Mouse (Mus musculus) layer of hippocampus, adult 9-10 months (tissue): ENCODE results near the gene Mfap1a.
"Not testable (repeated sequence)": the region's sequence is repeated elsewhere in the genome, so short reads cannot be mapped to it uniquely, and the experiment has no call there.

ENCODE experiments used
- DNase-seq: peaks from one replicate; pipeline ENCODE4 v3.0.0; 2022; ENCODE audit warnings: low spot score

Mfap1a gene

DNA sequence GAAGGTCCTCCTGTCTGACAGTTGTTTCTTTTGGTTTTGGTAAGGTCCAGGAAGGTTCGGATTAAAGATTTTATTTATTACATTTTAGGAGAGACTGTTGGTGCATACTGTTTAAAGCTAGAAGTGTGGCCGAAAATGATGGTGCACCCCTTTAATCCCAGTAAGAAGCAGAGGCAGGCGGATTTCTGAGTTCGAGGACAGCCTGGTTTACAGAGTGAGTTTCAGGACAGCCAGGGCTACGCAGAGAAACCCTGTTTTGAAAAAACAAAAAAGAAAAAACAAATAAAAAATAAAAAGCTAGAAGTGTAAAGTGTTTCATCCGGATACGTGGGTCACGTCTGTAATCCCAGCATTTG, 32.3 kb downstream of the Mfap1a start:
- no peak for DNase-seq

GRCm38 (mm10) chr2:121473301-121474179, 32.9 kb downstream of the Mfap1a start, which contains the start of gene Mfap1b:
Gene Mfap1b, minus strand, starts transcription at chr2:121474067.
- DNase-seq = peak; percentile 73

- DNase-seq = not testable (repeated sequence)
Measured at GRCm38 (mm10) chr2:121472783-121473182, 33.7 kb downstream of the Mfap1a start.

DNA sequence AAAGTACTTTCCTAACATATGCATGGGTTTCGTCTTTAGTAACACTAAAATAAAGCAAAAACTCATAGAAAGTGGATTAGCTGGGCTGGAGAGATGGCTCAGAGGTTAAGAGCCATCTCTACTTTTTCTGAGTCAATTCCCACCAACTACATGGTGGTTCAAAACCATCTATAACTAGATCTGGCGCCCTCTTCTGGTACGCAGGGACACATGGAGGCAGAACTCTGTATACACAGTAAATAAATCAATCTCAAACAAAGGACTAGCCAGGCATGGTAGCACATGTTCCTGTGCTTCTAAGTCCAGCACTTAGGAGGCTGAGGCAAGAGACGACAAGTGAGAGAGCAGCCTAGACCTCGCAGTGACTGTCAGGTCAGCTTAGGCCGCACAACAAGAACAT, 37.5 kb downstream of the Mfap1a start:
- DNase-seq = not testable (repeated sequence)

DNA sequence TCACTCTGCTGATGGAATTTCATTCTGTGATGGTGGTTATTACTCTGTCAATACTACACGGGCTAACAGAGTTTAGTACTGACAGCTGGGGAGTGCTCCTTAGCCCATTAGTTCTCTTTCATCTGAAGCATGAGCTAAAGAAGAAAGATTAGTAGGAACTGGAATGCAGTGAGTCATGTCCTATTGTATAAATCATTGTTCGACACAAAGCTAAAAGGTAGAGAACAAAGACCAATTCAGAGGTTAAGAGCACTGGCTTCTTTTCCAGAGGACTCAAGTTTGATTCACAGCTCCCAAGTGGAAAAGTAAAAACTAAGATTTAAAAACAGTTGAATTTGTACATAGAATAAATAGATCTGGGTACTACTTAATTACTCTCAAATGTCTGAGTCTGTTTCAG, 46.4 kb downstream of the Mfap1a start:
- DNase-seq = no peak

- DNase-seq = peak; percentile 57
Measured at GRCm38 (mm10) chr2:121456692-121457642, 49.5 kb downstream of the Mfap1a start, which contains the start of gene Serinc4. Gene Serinc4, minus strand, starts transcription at chr2:121456781.

GRCm38 (mm10) chr2:121455534-121455933, 50.9 kb downstream of the Mfap1a start:
- DNase-seq = no peak

- DNase-seq = no peak
Measured at GRCm38 (mm10) chr2:121453917-121454316, 52.5 kb downstream of the Mfap1a start.

- no peak for DNase-seq
Measured at GRCm38 (mm10) chr2:121452990-121453389, 53.5 kb downstream of the Mfap1a start, which contains the start of gene Hypk. Gene Hypk, plus strand, starts transcription at chr2:121453290.

DNA sequence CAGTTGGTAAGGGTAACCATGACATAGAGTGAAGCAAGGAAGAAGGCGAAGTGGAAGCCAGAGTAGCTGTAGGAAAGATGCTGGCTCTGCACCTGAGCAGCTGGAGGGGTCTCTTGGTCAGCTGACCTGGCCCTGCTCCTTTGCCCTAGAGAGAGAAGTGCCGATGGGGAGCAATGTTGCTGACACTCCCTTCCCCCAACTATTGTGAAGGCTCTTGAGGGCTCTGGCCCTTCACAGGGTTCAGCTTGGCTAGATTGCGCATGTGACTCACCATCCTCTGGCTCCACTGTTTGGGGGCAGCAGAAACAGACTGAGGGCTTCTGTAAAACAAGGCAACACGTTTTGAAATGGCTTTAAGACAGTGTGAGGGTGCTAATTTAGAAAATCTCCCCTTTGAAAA, 54.1 kb downstream of the Mfap1a start:
- no peak for DNase-seq

GRCm38 (mm10) chr2:121450093-121450492, 56.4 kb downstream of the Mfap1a start:
- DNase-seq = no peak

DNA sequence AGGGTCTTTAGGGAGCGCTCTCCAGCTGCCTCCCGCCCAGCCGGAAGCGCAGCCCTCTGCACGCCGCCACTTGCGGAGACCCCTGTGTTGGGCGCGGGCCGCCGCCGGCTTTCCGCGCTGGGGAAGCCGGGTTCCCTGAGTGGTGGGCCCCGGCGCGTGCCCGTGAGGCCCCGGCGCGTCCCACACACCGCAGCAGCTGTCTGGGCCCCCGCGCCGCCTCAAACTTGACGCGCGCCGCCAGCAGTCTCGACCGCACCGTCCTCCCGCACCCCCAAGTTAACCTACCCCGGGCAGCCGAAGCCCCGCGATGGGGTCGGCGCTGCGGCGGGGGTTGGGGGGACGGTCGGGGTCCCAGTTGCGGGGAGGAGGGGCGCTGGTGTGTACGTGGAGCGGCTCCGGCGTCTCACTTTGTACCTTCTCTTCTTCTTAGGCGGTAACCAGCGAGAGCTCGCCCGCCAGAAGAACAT, 56.9 kb downstream of the Mfap1a start:
- DNase-seq = no peak

DNA sequence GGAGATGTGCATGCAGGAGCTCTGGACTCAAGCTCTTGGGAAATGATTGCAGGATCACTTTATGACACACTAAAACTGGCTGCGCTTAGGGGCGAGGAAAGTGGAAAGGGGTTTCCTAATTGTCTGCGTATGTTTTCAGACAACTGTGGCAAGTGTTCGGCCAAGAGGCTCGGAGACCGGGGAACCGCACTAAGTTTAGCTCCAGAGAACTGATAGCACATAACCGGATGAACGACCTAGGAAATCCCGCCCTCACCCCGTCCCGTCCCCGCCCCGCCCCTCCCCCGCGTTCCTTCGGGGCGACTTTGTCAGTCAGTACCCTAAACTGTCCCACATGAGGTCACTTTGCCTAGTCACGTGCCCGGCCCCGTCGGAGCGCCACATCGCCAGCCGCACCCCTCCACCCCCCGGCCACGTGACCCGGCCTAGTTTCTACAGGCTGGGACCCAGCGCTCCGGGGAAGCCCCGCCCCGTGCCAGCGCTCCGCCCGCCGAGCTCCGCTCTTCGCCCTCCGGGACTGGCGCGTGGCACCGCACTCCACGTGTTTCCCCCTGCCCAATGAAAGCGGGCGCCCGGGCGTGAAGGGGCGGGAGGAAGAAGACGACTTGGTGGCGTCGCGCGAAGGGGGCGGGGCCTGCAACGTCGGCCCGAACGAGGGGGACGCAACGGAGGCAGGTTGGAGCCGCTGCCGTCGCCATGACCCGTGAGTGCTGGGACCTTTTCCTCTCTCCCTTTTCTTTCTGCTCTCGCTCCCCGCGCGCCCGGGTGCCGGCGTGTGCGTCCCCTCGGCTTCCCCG, 57.5 kb downstream of the Mfap1a start, which contains the start of gene Serf2:
Serf2 (plus strand) TSS at position 457 of the 797 bp plus-strand sequence.
- peak; percentile 94 for DNase-seq

- no peak for DNase-seq
Measured at GRCm38 (mm10) chr2:121448136-121448535, 58.3 kb downstream of the Mfap1a start.

DNA sequence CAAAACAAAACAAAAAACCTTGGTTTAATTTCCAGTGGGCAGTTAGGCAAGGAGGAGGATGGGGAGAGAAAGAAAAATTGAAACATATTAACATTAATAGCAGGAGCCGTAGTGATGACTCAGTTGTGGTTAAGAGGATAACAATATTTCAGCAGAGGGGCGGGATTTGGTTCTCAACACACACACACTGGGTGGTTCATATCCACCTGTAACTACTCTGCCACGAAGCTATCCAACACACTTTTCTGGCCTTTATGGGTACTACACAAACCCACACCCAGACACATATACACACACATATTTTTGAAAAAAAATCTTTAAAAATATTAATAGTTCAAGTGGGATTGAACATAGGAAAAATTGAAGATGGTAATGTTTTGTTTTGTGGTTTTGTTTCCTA, 59.5 kb downstream of the Mfap1a start:
- no peak for DNase-seq

GRCm38 (mm10) chr2:121446506-121446905, 60.0 kb downstream of the Mfap1a start:
- no peak for DNase-seq

- DNase-seq = no peak
Measured at GRCm38 (mm10) chr2:121445117-121445516, 61.3 kb downstream of the Mfap1a start.

DNA sequence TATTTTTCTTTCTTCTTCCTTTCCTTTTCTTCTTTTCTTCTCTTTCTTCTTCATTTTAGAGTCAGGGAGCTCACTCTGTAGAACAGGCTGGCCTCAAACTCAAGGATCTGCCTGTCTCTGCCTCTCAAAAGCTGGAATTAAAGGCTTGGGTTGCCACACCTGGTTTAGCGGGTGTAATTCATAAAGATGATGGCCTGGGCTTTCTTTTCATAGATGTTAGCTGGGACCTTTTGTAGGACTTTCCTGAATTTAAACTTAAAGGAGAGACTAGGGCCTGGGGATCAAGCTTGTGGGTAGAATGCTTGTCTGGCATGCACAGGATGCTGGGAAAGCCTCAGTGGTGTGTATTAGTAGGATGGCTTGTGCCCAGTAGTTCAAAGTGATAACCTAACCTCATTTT, 62.3 kb downstream of the Mfap1a start, which contains the start of gene Ell3:
Ell3 (minus strand) TSS at position 101 of the 400 bp plus-strand sequence.
- no peak for DNase-seq

DNA sequence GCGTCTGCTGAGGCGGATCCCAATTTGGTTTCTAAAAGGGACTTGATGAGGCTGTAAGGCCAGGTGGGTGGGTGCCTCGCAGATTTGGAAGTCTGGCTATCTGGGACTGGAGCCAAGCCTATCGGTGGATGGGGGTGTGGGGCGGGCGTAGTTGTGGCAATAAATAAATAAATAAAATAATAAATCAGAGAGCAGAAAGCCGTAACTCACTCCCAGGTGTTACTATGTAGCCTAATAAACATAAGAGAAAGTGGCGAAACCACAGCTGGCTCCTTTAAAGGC, 63.5 kb downstream of the Mfap1a start:
- DNase-seq = no peak

GRCm38 (mm10) chr2:121442259-121443067, 64.0 kb downstream of the Mfap1a start:
- no peak for DNase-seq
